Mouse (Mus musculus) MEL (cell line): Measurements from ENCODE around the gene Sim2.

Experiments
- CTCF ChIP-seq, 3 experiments: IDR thresholded peaks in 2 of 3; conservative IDR thresholded peaks in 1 of 3; 2 replicates each; pipeline ENCODE4 v1.5.1; 2011 to 2012; ENCODE audit warnings: low read length in 3 of 3, low read depth in 2 of 3, mild to moderate bottlenecking in 2 of 3, improper control_type of control experiment in 1 of 3, inconsistent platforms in 1 of 3, mixed read lengths in 1 of 3, moderate library complexity in 1 of 3; ENCODE audit not compliant: control insufficient read depth in 1 of 3, insufficient read depth in 1 of 3, poor library complexity in 1 of 3, severe bottlenecking in 1 of 3
- EP300 ChIP-seq, 2 experiments: IDR thresholded peaks; 2 replicates each; pipeline ENCODE4 v1.6.1; 2011; ENCODE audit warnings: improper control_type of control experiment in 2 of 2, low read length in 2 of 2, low read depth in 1 of 2, mild to moderate bottlenecking in 1 of 2
- GATA1 ChIP-seq: IDR thresholded peaks from 2 replicates; pipeline ENCODE4 v1.6.1; 2011; ENCODE audit warnings: low read depth, low read length, improper control_type of control experiment
- POLR2AphosphoS5 ChIP-seq: IDR thresholded peaks from 2 replicates; pipeline ENCODE4 v1.6.1; 2012; ENCODE audit warnings: low read depth, borderline replicate concordance, mild to moderate bottlenecking, inconsistent platforms, low read length, moderate library complexity, mixed read lengths
- RAD21 ChIP-seq: IDR thresholded peaks from 2 replicates; pipeline ENCODE4 v1.6.1; 2011; ENCODE audit warnings: mild to moderate bottlenecking, low read depth, low read length, improper control_type of control experiment
- SIN3A ChIP-seq: IDR thresholded peaks from 2 replicates; pipeline ENCODE4 v1.6.1; 2012; ENCODE audit warnings: low read length, improper control_type of control experiment, inconsistent platforms
- TAL1 ChIP-seq: IDR thresholded peaks from 2 replicates; pipeline ENCODE4 v1.6.1; 2012; ENCODE audit warnings: mild to moderate bottlenecking, inconsistent platforms, low read length, moderate library complexity, mixed read lengths
- USF2 ChIP-seq, 2 experiments: IDR thresholded peaks; 2 replicates each; pipeline ENCODE4 v1.6.1; 2011 to 2012; ENCODE audit warnings: improper control_type of control experiment in 2 of 2, low read length in 2 of 2, borderline replicate concordance in 1 of 2, inconsistent platforms in 1 of 2, low read depth in 1 of 2, mild to moderate bottlenecking in 1 of 2; ENCODE audit not compliant: insufficient read depth in 1 of 2
- ZNF384 ChIP-seq: IDR thresholded peaks from 2 replicates; pipeline ENCODE4 v1.6.1; 2012; ENCODE audit warnings: low read depth, mild to moderate bottlenecking, inconsistent platforms, low read length, improper control_type of control experiment

DNA sequence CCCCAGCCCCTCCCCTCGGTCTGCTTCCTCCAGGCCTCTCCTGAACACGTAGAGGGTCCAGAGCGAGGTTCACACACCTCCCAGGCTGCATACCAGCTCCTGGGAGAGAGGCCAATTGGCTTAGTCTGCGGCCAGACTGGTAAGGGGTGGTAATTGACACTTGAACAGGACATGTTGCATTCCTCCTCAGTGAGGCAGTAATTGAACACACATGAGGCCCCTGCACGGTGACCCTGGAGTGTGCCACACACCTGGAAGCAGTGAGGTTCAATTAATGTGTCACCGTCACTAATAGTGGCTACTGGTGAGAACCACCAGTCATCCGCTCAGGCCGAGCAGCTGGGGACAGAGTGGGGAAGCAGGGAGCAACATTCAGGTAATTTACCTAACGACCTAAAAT is 24.9 kb upstream of the Sim2 start:
- TF ChIP-seq CTCF (IDR thresholded peaks at IDR 0.05 in 2 of 3, conservative IDR thresholded peaks at IDR 0.05 in 1 of 3; ENCODE audit: control insufficient read depth in 1 of 3, insufficient read depth in 1 of 3, low read depth in 2 of 3, low read length in 3 of 3, poor library complexity in 1 of 3, severe bottlenecking in 1 of 3): no peak
- TF ChIP-seq SIN3A: no peak
- no peak for TF ChIP-seq ZNF384
- no peak for TF ChIP-seq GATA1
- TF ChIP-seq RAD21: no peak
- no peak for TF ChIP-seq EP300 (IDR thresholded peaks at IDR 0.05; ENCODE audit: low read depth in 1 of 2, low read length in 2 of 2)
- no peak for TF ChIP-seq TAL1
- no peak for TF ChIP-seq POLR2AphosphoS5
- no peak for TF ChIP-seq USF2 (IDR thresholded peaks at IDR 0.05; ENCODE audit: borderline replicate concordance in 1 of 2, insufficient read depth in 1 of 2, low read depth in 1 of 2, low read length in 2 of 2)
